Mouse (Mus musculus) forebrain, embryonic 11.5 days (tissue): Measurements from ENCODE around the gene Samm50. TPM values are rescaled to one million over a fixed set of nuclear protein-coding genes. Genes with fewer than 3 reads are reported as not detected.

ENCODE experiments used
- ATAC-seq: fragments of 200-750 bp; cut with Nextera tagmentation; replicated peaks from 2 replicates; pipeline ENCODE4 v1.8.0; 2017; ENCODE audit warnings: moderate TSS enrichment; ENCODE audit not compliant: low FRiP score
- DNase-seq: peaks from one replicate; pipeline ENCODE4 v3.0.0-alpha.2; 2017; ENCODE audit warnings: low spot score
- H3K27ac ChIP-seq: fragments of 300-500 bp; sonication (generic); 2 replicates; pipeline ENCODE4 v1.5.1; 2014; ENCODE audit warnings: low read depth, low read length
- H3K27me3 ChIP-seq: fragments of 300-500 bp; sonication (generic); 2 replicates; pipeline ENCODE4 v1.6.1; 2014; ENCODE audit warnings: mild to moderate bottlenecking, low read length, mixed read lengths; ENCODE audit not compliant: control insufficient read depth, insufficient read depth
- H3K36me3 ChIP-seq: fragments of 300-500 bp; sonication (generic); 2 replicates; pipeline ENCODE4 v1.6.1; 2014; ENCODE audit warnings: mild to moderate bottlenecking, low read length, moderate library complexity, mixed read lengths; ENCODE audit not compliant: control insufficient read depth, insufficient read depth
- H3K4me1 ChIP-seq: fragments of 300-500 bp; sonication (generic); replicated peaks from 2 replicates; pipeline ENCODE4 v1.6.1; 2014; ENCODE audit warnings: low read length, mixed read lengths; ENCODE audit not compliant: control insufficient read depth, insufficient read depth
- H3K4me2 ChIP-seq: fragments of 300-500 bp; sonication (generic); 2 replicates; pipeline ENCODE4 v1.6.1; 2014; ENCODE audit warnings: low read depth, mild to moderate bottlenecking, low read length, moderate library complexity, mixed read lengths; ENCODE audit not compliant: severe bottlenecking
- H3K4me3 ChIP-seq: fragments of 300-500 bp; sonication (generic); 2 replicates; pipeline ENCODE4 v1.5.1; 2014; ENCODE audit warnings: low read depth, low read length
- H3K9ac ChIP-seq: fragments of 300-500 bp; sonication (generic); 2 replicates; pipeline ENCODE4 v1.6.1; 2014; ENCODE audit warnings: low read length
- H3K9me3 ChIP-seq: fragments of 300-500 bp; sonication (generic); 2 replicates; pipeline ENCODE4 v1.6.1; 2016; ENCODE audit warnings: low read length, mixed read lengths; ENCODE audit not compliant: control insufficient read depth
- WGBS: fragments of 180-500 bp; shearing (Covaris S2); extraction: QIAGEN DNeasy Blood & Tissue Kit; methylation state at CpG from one replicate; pipeline ENCODE4 v1.1.7; 2014; 5-methylcytosine and 5-hydroxymethylcytosine counted together
- polyA plus RNA-seq: library from polyadenylated mRNA; unstranded; fragments of >200 nt; fragmentation: Nextera tagmentation; extraction: Ambion mirVana; gene quantifications from 2 replicates; pipeline ENCODE4 v1.2.1, GENCODE M21; 2014

The Samm50 gene
- polyA plus RNA-seq, 1 experiment from 2014 or later, result 78.8 TPM

- H3K27me3 ChIP-seq, result no peaks in the 10 kb centered on the region
- H3K4me1 ChIP-seq, result peaks cover 9% of the 10 kb centered on the region
- no peak overlapping the region for H3K9ac ChIP-seq
- H3K9me3 ChIP-seq, result no peaks in the 10 kb centered on the region
- DNase-seq, result no peak
- H3K4me3 ChIP-seq, result no peak overlapping the region
- H3K4me2 ChIP-seq, result no peak overlapping the region
- H3K27ac ChIP-seq, result no peak overlapping the region
- WGBS, result 91% methylated on average over 7 of the region's 7 CpGs
- ATAC-seq, result no peak
- H3K36me3 ChIP-seq, result no peaks in the 10 kb centered on the region; the same call in 1 of the 2 replicates
Observed at GRCm38 (mm10) chr15:84214476-84214875, 22.4 kb downstream of the Samm50 start.

GRCm38 (mm10) chr15:84215273-84215672, 23.2 kb downstream of the Samm50 start:
- no peak overlapping the region for H3K4me2 ChIP-seq
- ATAC-seq (no peak), DNase-seq (no peak)
- no peaks in the 10 kb centered on the region for H3K9me3 ChIP-seq
- H3K27ac ChIP-seq, result no peak overlapping the region
- no peaks in the 10 kb centered on the region for H3K27me3 ChIP-seq
- H3K36me3 ChIP-seq, result no peaks in the 10 kb centered on the region
- H3K4me1 ChIP-seq, result peaks cover 9% of the 10 kb centered on the region
- no peak overlapping the region for H3K4me3 ChIP-seq
- WGBS, result 96% methylated on average over 2 of the region's 2 CpGs
- H3K9ac ChIP-seq, result no peak overlapping the region

GRCm38 (mm10) chr15:84216026-84216425, 24.0 kb downstream of the Samm50 start:
- H3K27me3 ChIP-seq, result no peaks in the 10 kb centered on the region
- no peak overlapping the region for H3K27ac ChIP-seq
- H3K9ac ChIP-seq, result no peak overlapping the region
- no peaks in the 10 kb centered on the region for H3K36me3 ChIP-seq
- H3K9me3 ChIP-seq, result no peaks in the 10 kb centered on the region
- no peak overlapping the region for H3K4me3 ChIP-seq
- DNase-seq (no peak), ATAC-seq (no peak)
- H3K4me1 ChIP-seq, result peaks cover 9% of the 10 kb centered on the region
- no peak overlapping the region for H3K4me2 ChIP-seq

GRCm38 (mm10) chr15:84216461-84217084, 24.5 kb downstream of the Samm50 start:
- no peak for DNase-seq
- Histone ChIP-seq H3K36me3 (no peaks in the 10 kb centered on the region), H3K27me3 (no peaks in the 10 kb centered on the region), H3K9ac (no peak overlapping the region), H3K4me3 (no peak overlapping the region), H3K4me2 (no peak overlapping the region), H3K27ac (no peak overlapping the region), H3K4me1 (peaks cover 9% of the 10 kb centered on the region), H3K9me3 (no peaks in the 10 kb centered on the region)
- 45% methylated on average over 7 of the region's 7 CpGs for WGBS
- ATAC-seq, result no peak

- Histone ChIP-seq H3K4me3 (no peak overlapping the region), H3K9me3 (no peaks in the 10 kb centered on the region), H3K36me3 (no peaks in the 10 kb centered on the region), H3K9ac (no peak overlapping the region), H3K4me2 (no peak overlapping the region), H3K4me1 (peaks cover 9% of the 10 kb centered on the region), H3K27ac (no peak overlapping the region), H3K27me3 (no peaks in the 10 kb centered on the region)
- no peak for DNase-seq
- no peak for ATAC-seq
- WGBS, result 54% methylated on average over 23 of the region's 23 CpGs
Observed at GRCm38 (mm10) chr15:84217969-84218782, 26.1 kb downstream of the Samm50 start.

GRCm38 (mm10) chr15:84218783-84219271, 26.8 kb downstream of the Samm50 start:
- no peak overlapping the region for H3K4me3 ChIP-seq
- H3K36me3 ChIP-seq, result no peaks in the 10 kb centered on the region
- WGBS, result 55% methylated on average over 9 of the region's 9 CpGs
- peak overlapping the region; percentile 25 for H3K27ac ChIP-seq
- peaks cover 9% of the 10 kb centered on the region for H3K4me1 ChIP-seq
- no peaks in the 10 kb centered on the region for H3K9me3 ChIP-seq
- DNase-seq (no peak), ATAC-seq (no peak)
- H3K27me3 ChIP-seq, result no peaks in the 10 kb centered on the region
- H3K9ac ChIP-seq, result no peak overlapping the region
- H3K4me2 ChIP-seq, result no peak overlapping the region

GRCm38 (mm10) chr15:84221539-84221938, 29.5 kb downstream of the Samm50 start:
- Histone ChIP-seq H3K9ac (no peak overlapping the region), H3K27me3 (no peaks in the 10 kb centered on the region), H3K4me1 (peaks cover 7% of the 10 kb centered on the region), H3K27ac (no peak overlapping the region), H3K4me3 (no peak overlapping the region), H3K9me3 (no peaks in the 10 kb centered on the region), H3K4me2 (no peak overlapping the region), H3K36me3 (no peaks in the 10 kb centered on the region)
- WGBS, result 82% methylated on average over 5 of the region's 5 CpGs
- ATAC-seq (no peak), DNase-seq (no peak)

- WGBS, result 33% methylated on average over 6 of the region's 6 CpGs
- Histone ChIP-seq H3K4me2 (no peak overlapping the region), H3K27ac (no peak overlapping the region), H3K4me3 (no peak overlapping the region), H3K9ac (no peak overlapping the region), H3K9me3 (no peaks in the 10 kb centered on the region), H3K36me3 (no peaks in the 10 kb centered on the region), H3K27me3 (no peaks in the 10 kb centered on the region), H3K4me1 (peaks cover 7% of the 10 kb centered on the region)
- ATAC-seq (no peak), DNase-seq (no peak)
Observed at GRCm38 (mm10) chr15:84223423-84223822, 31.4 kb downstream of the Samm50 start.
